Mouse (Mus musculus): ENCODE measurements around the gene Rad17. TPM values are rescaled to one million over a fixed set of nuclear protein-coding genes. Genes with fewer than 3 reads are reported as not detected.

Gene Rad17
- polyA plus RNA-seq, 1 experiment, result 14.2 TPM

DNA sequence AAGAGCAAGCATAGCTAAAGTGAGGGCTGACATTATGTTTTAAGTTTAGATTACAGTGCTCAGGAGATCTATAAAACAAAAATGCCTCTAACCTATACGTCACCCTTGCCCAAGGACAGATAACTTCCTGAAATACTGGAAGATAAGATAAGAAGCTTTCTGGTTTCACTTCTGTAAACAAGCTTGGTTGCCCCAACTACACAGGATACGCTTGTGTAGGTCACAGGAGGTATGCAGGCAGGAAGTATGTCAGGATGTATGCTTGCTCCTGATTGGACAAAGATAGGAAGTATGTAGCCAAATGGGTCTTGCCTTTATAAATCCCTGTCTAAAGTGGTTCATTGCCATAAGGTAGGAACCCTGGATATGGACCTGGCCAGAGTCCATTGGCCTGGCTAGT, 74.9 kb downstream of the Rad17 start:
- DNase-seq (ENCODE audit: extremely low spot score in 1 of 2, low spot score in 1 of 2), result no peak

GRCm38 (mm10) chr13:100570713-100571112, 80.1 kb downstream of the Rad17 start:
- no peak for DNase-seq (ENCODE audit: extremely low spot score in 1 of 2, low spot score in 1 of 2)

DNA sequence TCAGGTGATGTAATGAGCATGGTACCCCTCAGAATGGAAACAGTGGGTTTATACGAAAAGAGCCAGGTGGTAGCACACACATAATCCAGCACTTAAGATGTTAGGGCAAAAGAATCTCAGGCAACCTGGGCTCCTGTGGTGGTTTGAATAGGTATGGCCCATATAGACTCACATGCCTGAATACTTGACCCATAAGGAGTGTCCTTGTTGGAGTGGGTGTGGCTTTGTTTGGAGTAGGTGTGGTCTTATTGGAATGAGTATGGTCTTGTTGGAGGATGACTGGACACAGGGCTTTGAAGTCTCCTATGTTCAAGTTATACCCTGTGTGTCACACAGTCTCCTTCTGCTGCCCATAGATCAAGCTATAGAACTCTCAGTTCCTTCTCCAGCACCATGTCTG, 82.5 kb downstream of the Rad17 start:
- no peak for DNase-seq (ENCODE audit: extremely low spot score in 1 of 2, low spot score in 1 of 2)

Other genes with a start within 250 kb of the Rad17 start
- 0.22 and 0.40 TPM in 2 replicates for gene Naip1, start 198.2 kb downstream of the Rad17 start, polyA plus RNA-seq (2012; rRNA removed)
- gene Gtf2h2, start 158.5 kb downstream of the Rad17 start, polyA plus RNA-seq (2012; rRNA removed), result 53.2 and 64.2 TPM in 2 replicates
- 7.7 and 8.3 TPM in 2 replicates for gene Ocln, start 98.3 kb downstream of the Rad17 start, polyA plus RNA-seq (2012; rRNA removed)
- 1.2 and 1.3 TPM in 2 replicates for gene Marveld2, start 34.1 kb downstream of the Rad17 start, polyA plus RNA-seq (2012; rRNA removed)
- 139 and 148 TPM in 2 replicates for gene Ak6, start 72 bp downstream of the Rad17 start, polyA plus RNA-seq (2012; rRNA removed)
- gene Taf9, start 528 bp upstream of the Rad17 start, polyA plus RNA-seq (2012; rRNA removed), result 19.4 and 21.2 TPM in 2 replicates
- 0.67 and 0.84 TPM in 2 replicates for gene Ccdc125, start 18.7 kb upstream of the Rad17 start, polyA plus RNA-seq (2012; rRNA removed)
- gene Cdk7, start 79.9 kb upstream of the Rad17 start, polyA plus RNA-seq (2012; rRNA removed), result 18.6 and 22.2 TPM in 2 replicates
- gene Mrps36, start 93.6 kb upstream of the Rad17 start, polyA plus RNA-seq (2012; rRNA removed), result 79.5 and 83.3 TPM in 2 replicates
- 1.7 TPM in 2 replicates for gene Cenph, start 124.8 kb upstream of the Rad17 start, polyA plus RNA-seq (2012; rRNA removed)
- gene Ccnb1, start 135.5 kb upstream of the Rad17 start, polyA plus RNA-seq (2012; rRNA removed), result 1.5 and 1.6 TPM in 2 replicates
- gene Slc30a5, start 182.4 kb upstream of the Rad17 start, polyA plus RNA-seq (2012; rRNA removed), result 42.0 and 43.4 TPM in 2 replicates

All from frontal cortex, adult 2 months (tissue).